Mouse (Mus musculus): ENCODE results near the gene Dnajc6.

- no peak; the same call in 1 of the 2 replicates for TF ChIP-seq CTCF (IDR thresholded peaks at IDR 0.05; ENCODE audit: control insufficient read depth, insufficient read depth, insufficient replicate concordance, low read depth, low read length)
- TF ChIP-seq POLR2A (IDR thresholded peaks at IDR 0.05; ENCODE audit: control insufficient read depth, low read depth, low read length): no peak
These were observed 95.0 kb downstream of the Dnajc6 start for GRCm38 (mm10) chr4:101591400-101591799.

Data from testis, adult 2 months (tissue).